Mouse (Mus musculus) natural killer cell, adult 2 months (primary cell): ENCODE measurements at regions not wholly inside any gene's neighbourhood (a gene's known extent, or its start where the extent isn't known, plus 50 kb on each side); places are given as distances from the start of the nearest gene placed in this dataset.

ENCODE experiments used
- DNase-seq, 2 experiments: peaks; one replicate each; pipeline ENCODE4 v3.0.0; 2022; ENCODE audit warnings: low spot score in 2 of 2

GRCm38 (mm10) chr10:118622131-118622530 lies 181.3 kb downstream of the Ifng start:
- no peak for DNase-seq

DNA sequence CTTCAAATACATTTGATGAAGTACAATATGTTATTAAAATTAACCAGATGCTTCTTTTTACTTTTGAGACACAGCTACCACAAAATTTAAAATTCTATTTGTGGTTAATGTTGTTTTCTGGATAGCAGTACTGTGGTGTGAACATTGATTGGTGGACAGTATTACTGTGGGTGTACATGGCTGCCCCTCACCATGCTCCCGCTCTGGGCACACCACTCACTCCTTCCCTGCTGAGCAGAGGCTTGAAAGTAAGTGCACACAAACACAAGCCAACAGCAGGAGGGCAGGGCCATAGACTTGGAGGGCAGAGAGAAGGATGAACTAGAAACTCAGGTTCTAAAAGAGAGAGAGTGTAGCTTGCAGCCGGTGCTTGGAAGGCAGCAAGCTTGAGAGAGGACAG lies 182.1 kb downstream of the Ifng start:
- DNase-seq: no peak

DNA sequence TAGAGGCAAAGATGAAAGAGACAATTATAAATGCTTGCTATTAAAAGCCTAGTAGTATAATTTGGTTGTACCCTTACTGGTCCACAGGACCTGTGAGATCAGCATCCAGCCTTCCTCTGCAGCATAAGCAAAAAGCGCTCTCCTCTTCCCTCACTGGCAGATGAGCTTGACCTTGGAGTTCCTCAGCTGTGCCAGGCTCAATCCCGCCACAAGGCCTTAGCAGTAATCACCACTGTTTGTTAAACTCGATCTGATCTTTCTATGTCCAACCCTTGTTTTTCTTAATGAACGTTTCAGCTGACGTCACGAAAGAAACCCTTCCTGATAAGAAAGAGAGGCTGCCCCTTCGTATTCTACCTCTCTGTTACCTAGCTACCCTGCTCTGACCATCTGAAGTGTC lies 183.5 kb downstream of the Ifng start:
- no peak for DNase-seq

- DNase-seq: no peak
Observed at GRCm38 (mm10) chr10:118628000-118628399, 187.2 kb downstream of the Ifng start.

GRCm38 (mm10) chr10:118629360-118630040 lies 188.7 kb downstream of the Ifng start:
- DNase-seq: no peak

DNA sequence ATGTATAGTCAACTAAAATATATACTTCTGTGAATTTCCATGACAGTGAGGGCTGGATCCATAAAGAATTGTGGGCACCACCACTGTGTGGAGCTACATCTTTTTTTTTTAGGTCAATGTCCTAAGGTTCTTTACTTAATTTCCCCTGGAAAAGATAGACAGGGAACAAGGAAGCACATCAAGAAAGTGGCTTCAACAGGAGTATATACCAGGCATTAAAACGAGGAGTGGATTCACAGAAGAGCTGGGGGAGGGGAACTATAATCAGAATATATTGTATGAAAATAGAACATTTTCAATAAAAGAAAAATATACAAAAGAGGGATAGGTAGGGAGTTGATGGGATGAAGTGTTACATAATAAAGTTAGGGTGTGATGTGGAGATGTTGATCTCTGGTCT lies 190.9 kb downstream of the Ifng start:
- DNase-seq: no peak

DNA sequence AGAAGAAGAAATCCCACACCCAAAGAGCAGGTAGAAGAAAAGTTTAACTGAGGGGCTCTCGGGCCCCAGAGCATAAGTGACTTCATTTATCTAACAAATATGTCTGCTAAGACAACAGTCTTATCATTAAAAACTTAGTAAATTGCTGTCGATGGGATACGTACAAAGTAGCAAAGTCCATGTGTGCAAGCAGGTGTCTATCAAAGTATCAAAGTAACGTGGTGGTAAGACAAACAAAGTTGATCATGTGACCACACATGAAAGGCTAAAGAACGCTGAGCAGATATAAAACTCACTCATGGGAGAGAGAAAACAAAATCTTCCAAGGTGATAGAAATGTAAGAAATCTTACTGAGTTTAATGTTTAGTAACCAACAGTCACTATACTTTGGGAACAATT lies 191.3 kb downstream of the Ifng start:
- DNase-seq: no peak

GRCm38 (mm10) chr10:118633429-118633828 lies 192.6 kb downstream of the Ifng start:
- DNase-seq: peak; percentile 1 to 34

GRCm38 (mm10) chr10:118639097-118639496 lies 198.3 kb downstream of the Ifng start:
- no peak for DNase-seq

GRCm38 (mm10) chr10:118640121-118640809 lies 199.4 kb downstream of the Ifng start:
- DNase-seq: no peak

DNA sequence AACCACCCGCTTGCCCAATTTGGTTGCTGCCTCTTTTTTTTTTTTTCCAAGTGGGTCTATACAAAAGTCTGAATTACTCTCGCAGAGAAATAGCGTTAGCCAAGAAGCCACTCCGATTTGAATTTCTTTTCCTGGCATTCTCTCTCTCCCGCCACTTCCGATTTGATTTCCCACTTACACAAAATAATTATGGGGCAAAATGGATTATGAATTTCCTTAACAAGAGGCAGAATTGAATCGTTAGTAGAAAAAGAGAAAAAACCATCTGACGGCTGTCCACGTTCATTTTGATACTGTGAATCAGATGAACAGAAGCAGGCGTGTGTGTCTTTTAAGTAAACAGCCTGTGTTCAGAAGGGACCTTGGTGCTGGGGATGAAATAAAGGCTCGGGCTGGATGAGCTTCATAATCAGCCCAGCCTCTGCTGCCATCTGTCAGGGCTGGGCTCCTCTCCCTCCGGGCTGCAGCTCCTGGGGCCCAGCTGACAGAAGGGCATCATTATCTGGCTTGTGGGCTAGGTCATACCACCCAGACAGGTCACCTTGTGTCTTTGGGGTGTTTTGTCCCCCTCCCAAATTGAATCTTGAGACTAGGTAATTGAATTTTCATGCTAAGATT lies 200.1 kb downstream of the Ifng start:
- no peak for DNase-seq

GRCm38 (mm10) chr10:118643622-118644021 lies 202.8 kb downstream of the Ifng start:
- DNase-seq: peak in 1 of 2 experiments; percentile 20

GRCm38 (mm10) chr10:118648111-118648510 lies 207.3 kb downstream of the Ifng start:
- DNase-seq: no peak

GRCm38 (mm10) chr10:118656561-118656960 lies 213.4 kb downstream of the Dyrk2 start:
- no peak for DNase-seq

- DNase-seq: no peak
Observed at GRCm38 (mm10) chr10:118666009-118666408, 204.0 kb downstream of the Dyrk2 start.

GRCm38 (mm10) chr10:118675816-118676465 lies 194.1 kb downstream of the Dyrk2 start:
- no peak for DNase-seq

GRCm38 (mm10) chr10:118678750-118679418 lies 191.1 kb downstream of the Dyrk2 start:
- DNase-seq: no peak

- no peak for DNase-seq
Observed at GRCm38 (mm10) chr10:118679507-118679906, 190.5 kb downstream of the Dyrk2 start.

- no peak for DNase-seq
Observed at GRCm38 (mm10) chr10:118680896-118681295, 189.1 kb downstream of the Dyrk2 start.

DNA sequence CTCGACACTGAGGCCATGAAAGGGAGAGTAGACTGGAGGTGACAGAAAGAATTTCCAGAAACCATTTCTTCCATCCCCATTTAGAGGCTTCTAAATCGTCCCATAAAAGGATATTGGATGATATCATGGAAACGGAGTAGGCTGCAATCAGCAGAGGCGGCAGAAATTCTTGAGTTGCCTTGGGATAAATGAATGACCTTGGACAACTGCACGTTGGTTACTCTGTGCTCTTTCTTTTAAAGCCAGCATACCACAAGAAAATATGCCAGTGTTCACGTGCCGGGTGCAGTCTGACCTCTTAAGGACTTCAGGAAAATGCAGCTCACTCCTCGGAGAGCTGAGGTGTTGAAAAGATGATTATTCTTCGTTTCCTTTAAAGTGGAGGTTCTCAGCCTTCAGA lies 186.7 kb downstream of the Dyrk2 start:
- DNase-seq: no peak

DNA sequence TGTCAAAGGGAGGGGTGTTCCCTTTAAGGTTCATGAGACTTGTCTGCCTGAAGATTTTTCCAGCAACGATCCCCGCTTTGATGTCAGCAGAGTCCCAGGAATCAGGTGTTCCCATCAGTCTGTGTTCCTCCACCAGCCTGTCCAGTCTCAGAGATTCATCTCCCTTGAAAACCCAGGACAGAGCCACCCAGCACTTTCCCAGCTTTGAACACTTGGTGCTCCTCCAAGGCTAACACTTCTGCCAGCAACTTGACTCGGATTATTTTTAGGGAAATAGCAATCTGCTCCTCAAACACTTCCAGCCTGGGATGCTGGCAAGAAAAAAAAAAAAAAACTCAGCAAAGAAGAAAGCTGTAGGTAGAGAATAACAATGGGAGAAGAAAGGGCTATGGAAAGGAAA lies 170.7 kb downstream of the Dyrk2 start:
- no peak for DNase-seq

DNA sequence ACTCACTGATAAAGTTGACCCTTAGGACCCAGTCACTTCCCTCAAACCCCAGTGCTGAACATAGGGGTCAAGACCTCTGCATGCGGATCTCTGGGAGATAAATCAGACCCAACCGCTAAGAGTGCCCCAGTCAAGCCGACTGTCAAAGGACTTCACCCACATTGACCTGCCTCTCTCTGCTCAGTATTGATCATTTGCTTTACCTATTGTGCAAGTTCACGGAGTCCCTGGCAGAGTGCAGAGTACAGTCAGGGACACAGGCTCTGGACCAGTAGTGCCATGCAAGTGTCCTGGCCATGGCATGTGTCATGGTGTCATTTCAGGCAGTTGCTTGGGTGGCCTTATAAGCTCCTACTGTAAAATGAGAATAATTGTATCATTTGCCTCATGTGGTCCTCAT lies 169.9 kb downstream of the Dyrk2 start:
- no peak for DNase-seq
